Mouse (Mus musculus) embryonic facial prominence, embryonic 11.5 days (tissue): ENCODE results near the gene Gm28230. TPM values are rescaled to one million over a fixed set of nuclear protein-coding genes. Genes with fewer than 3 reads are reported as not detected.

ENCODE experiments used
- ATAC-seq: fragments of 200-750 bp; cut with Nextera tagmentation; replicated peaks from 2 replicates; pipeline ENCODE4 v1.8.0; 2017; ENCODE audit warnings: low read depth; ENCODE audit not compliant: insufficient number of reproducible peaks, low FRiP score, low TSS enrichment
- DNase-seq: peaks from one replicate; pipeline ENCODE4 v3.0.0-alpha.2; 2015; ENCODE audit warnings: low spot score
- H3K27ac ChIP-seq: fragments of 300-500 bp; sonication (generic); replicated peaks from 2 replicates; pipeline ENCODE4 v1.5.1; 2014; ENCODE audit warnings: mild to moderate bottlenecking, low read depth, low read length, control low read depth
- H3K27me3 ChIP-seq: fragments of 300-500 bp; sonication (generic); 2 replicates; pipeline ENCODE4 v1.6.1; 2014; ENCODE audit warnings: mild to moderate bottlenecking, low read length, moderate library complexity, mixed read lengths; ENCODE audit not compliant: control insufficient read depth, insufficient read depth
- H3K36me3 ChIP-seq: fragments of 300-500 bp; sonication (generic); replicated peaks from 2 replicates; pipeline ENCODE4 v1.6.1; 2014; ENCODE audit warnings: low read depth, mild to moderate bottlenecking, low read length, moderate library complexity, mixed read lengths; ENCODE audit not compliant: control insufficient read depth, insufficient read depth
- H3K4me1 ChIP-seq: fragments of 300-500 bp; sonication (generic); 2 replicates; pipeline ENCODE4 v1.6.1; 2014; ENCODE audit warnings: low read length, mixed read lengths; ENCODE audit not compliant: control insufficient read depth, insufficient read depth
- H3K4me2 ChIP-seq: fragments of 300-500 bp; sonication (generic); 2 replicates; pipeline ENCODE4 v1.6.1; 2014; ENCODE audit warnings: low read depth, mild to moderate bottlenecking, control low read depth, low read length, moderate library complexity
- H3K4me3 ChIP-seq: fragments of 300-500 bp; sonication (generic); 2 replicates; pipeline ENCODE4 v1.5.1; 2014; ENCODE audit warnings: low read depth, low read length, control low read depth
- H3K9ac ChIP-seq: fragments of 300-500 bp; sonication (generic); replicated peaks from 2 replicates; pipeline ENCODE4 v1.6.1; 2014; ENCODE audit warnings: mild to moderate bottlenecking, control low read depth, low read length
- H3K9me3 ChIP-seq: fragments of 300-500 bp; sonication (generic); replicated peaks from 2 replicates; pipeline ENCODE4 v1.6.1; 2016; ENCODE audit warnings: mild to moderate bottlenecking, low read length, inconsistent platforms, mixed read lengths; ENCODE audit not compliant: control insufficient read depth
- WGBS: fragments of 180-500 bp; shearing (Covaris S2); extraction: QIAGEN DNeasy Blood & Tissue Kit; methylation state at CpG from one replicate; pipeline ENCODE4 v1.1.7; 2014; 5-methylcytosine and 5-hydroxymethylcytosine counted together
- polyA plus RNA-seq: library from polyadenylated mRNA; unstranded; fragments of >200 nt; fragmentation: Nextera tagmentation; extraction: Ambion mirVana; gene quantifications from 2 replicates; pipeline ENCODE4 v1.2.1, GENCODE M21; 2014

Gene Gm28230
- polyA plus RNA-seq, 1 experiment from 2014 or later, result not detected

- H3K9ac ChIP-seq, result no peak overlapping the region
- peaks cover 4% of the 10 kb centered on the region; the same call in 1 of the 2 replicates for H3K4me1 ChIP-seq
- H3K27me3 ChIP-seq, result peaks cover 91% of the 10 kb centered on the region
- ATAC-seq (no peak), DNase-seq (no peak)
- WGBS, result 3% methylated on average over 41 of the region's 51 CpGs
- H3K36me3 ChIP-seq, result no peaks in the 10 kb centered on the region
- no peak overlapping the region for H3K4me2 ChIP-seq
- no peak overlapping the region for H3K4me3 ChIP-seq
- no peak overlapping the region for H3K27ac ChIP-seq
- H3K9me3 ChIP-seq, result no peaks in the 10 kb centered on the region
Measured at GRCm38 (mm10) chr2:74682796-74683195, 43.7 kb upstream of the Gm28230 start.

DNA sequence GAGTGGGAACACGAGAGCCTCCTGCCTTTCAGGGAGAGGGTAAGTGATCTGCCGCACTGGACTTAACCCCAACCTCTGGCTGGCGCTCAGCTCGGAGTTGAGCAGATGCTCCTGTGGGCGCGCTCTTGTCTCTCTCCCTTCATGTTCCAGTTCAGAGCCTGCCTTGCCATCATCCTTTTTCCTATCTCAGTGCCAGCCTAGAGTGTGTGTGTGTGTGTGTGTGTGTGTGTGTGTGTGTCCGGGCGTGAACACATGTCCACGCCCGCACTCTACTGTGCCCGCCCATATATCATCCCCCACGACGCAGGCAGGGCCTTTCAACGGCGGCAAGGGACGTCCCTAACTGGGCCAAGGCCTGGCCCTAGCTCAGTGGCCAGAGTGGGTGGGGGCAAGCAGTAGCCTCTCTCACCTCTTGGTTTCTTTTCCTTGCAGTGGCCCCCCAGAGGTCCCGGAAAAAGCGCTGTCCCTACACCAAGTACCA, 43.0 kb upstream of the Gm28230 start:
- Histone ChIP-seq H3K4me3 (no peak overlapping the region), H3K27me3 (peaks cover 90% of the 10 kb centered on the region), H3K9me3 (no peaks in the 10 kb centered on the region), H3K27ac (no peak overlapping the region), H3K4me1 (peaks cover 4% of the 10 kb centered on the region; the same call in 1 of the 2 replicates), H3K4me2 (no peak overlapping the region), H3K9ac (no peak overlapping the region), H3K36me3 (no peaks in the 10 kb centered on the region)
- no peak for DNase-seq
- WGBS, result 0% methylated on average over 16 of the region's 18 CpGs
- ATAC-seq, result no peak

GRCm38 (mm10) chr2:74684106-74684505, 42.4 kb upstream of the Gm28230 start:
- Histone ChIP-seq H3K4me2 (no peak overlapping the region), H3K27me3 (peaks cover 91% of the 10 kb centered on the region), H3K4me3 (no peak overlapping the region), H3K9me3 (no peaks in the 10 kb centered on the region), H3K27ac (no peak overlapping the region), H3K36me3 (no peaks in the 10 kb centered on the region), H3K4me1 (peaks cover 4% of the 10 kb centered on the region; the same call in 1 of the 2 replicates), H3K9ac (no peak overlapping the region)
- DNase-seq (no peak), ATAC-seq (no peak)
- WGBS, result 1% methylated on average over 12 of the region's 12 CpGs

- no peak for DNase-seq
- no peak overlapping the region for H3K4me3 ChIP-seq
- no peak overlapping the region for H3K27ac ChIP-seq
- H3K4me2 ChIP-seq, result no peak overlapping the region
- H3K27me3 ChIP-seq, result peaks cover 89% of the 10 kb centered on the region
- H3K9me3 ChIP-seq, result no peaks in the 10 kb centered on the region
- no peak overlapping the region for H3K9ac ChIP-seq
- H3K36me3 ChIP-seq, result no peaks in the 10 kb centered on the region
- peaks cover 4% of the 10 kb centered on the region; the same call in 1 of the 2 replicates for H3K4me1 ChIP-seq
- 9% methylated on average over 4 of the region's 4 CpGs for WGBS
- ATAC-seq, result no peak
Measured at GRCm38 (mm10) chr2:74685059-74685603, 41.4 kb upstream of the Gm28230 start.

DNA sequence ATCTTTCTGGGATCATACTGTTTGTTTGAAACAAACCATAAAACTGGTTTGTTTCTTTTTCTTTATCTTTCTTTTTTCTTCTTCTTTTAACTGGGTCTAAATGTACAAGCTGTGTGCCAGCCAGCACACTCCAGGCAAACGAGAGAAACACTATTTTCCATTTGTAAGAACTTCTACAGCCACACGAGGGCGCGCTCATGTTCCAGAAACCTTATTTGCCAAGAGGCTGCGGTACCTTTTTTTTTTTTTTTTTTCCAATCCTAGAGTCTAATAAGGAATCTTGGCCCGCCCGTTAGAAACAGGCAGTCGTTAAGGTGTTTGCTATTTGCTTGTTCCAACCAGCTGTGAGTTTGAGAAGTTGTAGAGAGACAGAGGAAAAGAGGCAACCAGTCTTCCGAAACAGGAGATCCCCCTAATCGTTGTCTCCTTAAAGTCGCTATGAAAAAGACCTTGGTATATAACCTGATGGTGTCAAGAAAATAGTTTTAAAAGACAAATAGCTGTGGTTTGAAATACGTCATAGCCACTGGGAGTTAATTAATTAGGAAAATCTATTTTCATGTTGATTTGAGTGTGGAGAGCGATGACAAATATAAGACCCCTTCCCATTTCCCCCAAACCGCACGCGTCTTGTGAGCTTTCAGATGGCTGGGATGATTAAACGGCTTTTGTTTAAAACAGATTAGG, 40.1 kb upstream of the Gm28230 start:
- Histone ChIP-seq H3K9ac (no peak overlapping the region), H3K4me3 (no peak overlapping the region)

DNA sequence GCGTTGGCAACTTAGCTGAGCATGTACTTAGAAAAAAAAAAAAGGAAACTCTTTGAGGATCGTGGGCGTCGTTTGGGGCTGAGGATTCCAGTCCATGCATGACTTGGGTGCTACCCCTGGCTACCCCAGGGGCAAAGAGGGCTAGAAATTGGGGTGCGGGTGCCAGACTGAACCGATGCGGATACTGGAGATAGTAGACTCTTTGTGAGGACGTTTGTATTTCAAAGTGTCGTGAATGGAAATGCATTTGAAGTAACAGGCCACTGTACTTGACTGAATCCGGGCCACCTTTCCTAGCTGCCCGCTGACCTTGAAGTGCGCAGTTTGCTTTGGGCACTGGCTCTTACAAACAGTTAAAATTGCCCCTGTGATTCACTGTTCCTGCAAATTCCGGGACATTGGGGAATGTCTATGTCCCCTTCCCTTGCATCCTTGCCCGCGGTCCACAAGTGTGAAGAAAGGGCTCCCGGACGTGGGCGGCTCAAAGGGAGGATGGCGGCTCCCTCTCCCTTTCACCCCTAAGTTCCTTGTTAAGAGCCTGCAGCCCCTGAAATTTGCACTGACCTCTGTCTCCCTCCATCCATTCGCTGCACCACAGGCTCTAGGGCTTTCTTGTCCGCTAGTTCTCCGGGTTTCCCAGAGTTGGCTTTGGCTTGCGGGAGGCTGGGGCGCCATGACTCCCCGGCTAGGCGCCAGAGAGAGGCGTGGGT, 39.4 kb upstream of the Gm28230 start:
- DNase-seq (no peak), ATAC-seq (no peak)
- Histone ChIP-seq H3K9me3 (no peaks in the 10 kb centered on the region), H3K4me1 (peaks cover 2% of the 10 kb centered on the region; the same call in 1 of the 2 replicates), H3K36me3 (no peaks in the 10 kb centered on the region), H3K9ac (no peak overlapping the region), H3K27me3 (peaks cover 83% of the 10 kb centered on the region), H3K4me3 (no peak overlapping the region), H3K4me2 (no peak overlapping the region), H3K27ac (no peak overlapping the region)
- under 1% methylated on average over 27 of the region's 27 CpGs for WGBS

More for the DNA sequence above, 40.1 kb upstream of the Gm28230 start:
- no peaks in the 10 kb centered on the region for H3K9me3 ChIP-seq
- no peaks in the 10 kb centered on the region for H3K36me3 ChIP-seq
- peak; percentile 92 for DNase-seq
- H3K27me3 ChIP-seq, result peaks cover 83% of the 10 kb centered on the region
- ATAC-seq, result no peak
- H3K4me1 ChIP-seq, result peaks cover 4% of the 10 kb centered on the region; the same call in 1 of the 2 replicates
- no peak overlapping the region for H3K27ac ChIP-seq
- WGBS, result 4% methylated on average over 17 of the region's 17 CpGs
- no peak overlapping the region for H3K4me2 ChIP-seq

- H3K27me3 ChIP-seq, result peaks cover 83% of the 10 kb centered on the region
- H3K9me3 ChIP-seq, result no peaks in the 10 kb centered on the region
- H3K36me3 ChIP-seq, result no peaks in the 10 kb centered on the region
- peaks cover 1% of the 10 kb centered on the region; the same call in 1 of the 2 replicates for H3K4me1 ChIP-seq
- DNase-seq (no peak), ATAC-seq (no peak)
- H3K9ac ChIP-seq, result no peak overlapping the region
- under 1% methylated on average over 31 of the region's 31 CpGs for WGBS
- no peak overlapping the region for H3K4me2 ChIP-seq
- H3K27ac ChIP-seq, result no peak overlapping the region
- H3K4me3 ChIP-seq, result no peak overlapping the region
Measured at GRCm38 (mm10) chr2:74687698-74688555, 38.6 kb upstream of the Gm28230 start.
